Mouse (Mus musculus) CH12.LX (cell line): ENCODE measurements around the gene Tmem199. TPM values are rescaled to one million over a fixed set of nuclear protein-coding genes. Genes with fewer than 3 reads are reported as not detected.

Source experiments
- DNase-seq: peaks from one replicate; pipeline ENCODE4 v3.0.0-alpha.2; 2013; ENCODE audit errors: extremely low read depth
- H3K27ac ChIP-seq: 2 replicates; pipeline ENCODE4 v1.5.1; 2012; ENCODE audit warnings: low read depth, mild to moderate bottlenecking, control low read depth, moderate library complexity; ENCODE audit not compliant: insufficient read depth
- H3K27me3 ChIP-seq: replicated peaks from 2 replicates; pipeline ENCODE3; 2012; ENCODE audit warnings: inconsistent platforms
- H3K36me3 ChIP-seq, 2 experiments: replicated peaks in 1 of 2; 2 replicates each; pipeline versions ENCODE3 to v1.6.1; 2012; ENCODE audit warnings: inconsistent platforms in 1 of 2, low read length in 1 of 2, mild to moderate bottlenecking in 1 of 2, mixed read lengths in 1 of 2, moderate library complexity in 1 of 2; ENCODE audit not compliant: control insufficient read depth in 1 of 2, insufficient read depth in 1 of 2
- H3K4me1 ChIP-seq, 2 experiments: 2 replicates each; pipeline ENCODE4 v1.6.1; 2012; ENCODE audit warnings: inconsistent platforms in 1 of 2, moderate library complexity in 1 of 2; ENCODE audit not compliant: insufficient read depth in 2 of 2, control insufficient read depth in 1 of 2
- H3K4me2 ChIP-seq: 2 replicates; pipeline ENCODE4 v1.6.1; 2012; ENCODE audit warnings: low read depth, mild to moderate bottlenecking, control low read depth; ENCODE audit not compliant: poor library complexity, insufficient read depth, severe bottlenecking
- H3K4me3 ChIP-seq, 3 experiments: fragments of 150-350 bp in 1 of 3; sonication (generic) in 1 of 3; replicated peaks in 1 of 3; 2 replicates each; pipeline versions ENCODE3 to v1.5.1; 2011 to 2012; ENCODE audit warnings: low read depth in 2 of 3, low read length in 2 of 3, mild to moderate bottlenecking in 2 of 3, moderate library complexity in 2 of 3, control low read depth in 1 of 3, improper control_type of control experiment in 1 of 3, inconsistent platforms in 1 of 3, mixed read lengths in 1 of 3; ENCODE audit not compliant: poor library complexity in 1 of 3
- H3K79me2 ChIP-seq: replicated peaks from 2 replicates; pipeline ENCODE4 v1.6.1; 2012; ENCODE audit warnings: mild to moderate bottlenecking, moderate library complexity; ENCODE audit not compliant: control insufficient read depth, poor library complexity, insufficient read depth, severe bottlenecking; ENCODE audit errors: extremely low read depth
- H3K9ac ChIP-seq: 2 replicates; pipeline ENCODE4 v1.6.1; 2012; ENCODE audit warnings: low read depth, mild to moderate bottlenecking, control low read depth, moderate library complexity; ENCODE audit not compliant: insufficient read depth
- H3K9me3 ChIP-seq: replicated peaks from 2 replicates; pipeline ENCODE3; 2012; ENCODE audit warnings: low read length, inconsistent platforms, mixed read lengths
- CHD1 ChIP-seq: IDR thresholded peaks from 2 replicates; pipeline ENCODE4 v1.6.1; 2012; ENCODE audit warnings: low read depth, low read length, improper control_type of control experiment, inconsistent platforms
- CTCF ChIP-seq, 2 experiments: IDR thresholded peaks in 1 of 2; conservative IDR thresholded peaks in 1 of 2; 2 replicates each; pipeline ENCODE4 v1.5.1; 2011 to 2012; ENCODE audit warnings: low read depth in 2 of 2, low read length in 2 of 2, improper control_type of control experiment in 1 of 2, inconsistent platforms in 1 of 2, mild to moderate bottlenecking in 1 of 2, moderate library complexity in 1 of 2
- E2F4 ChIP-seq: IDR thresholded peaks from 2 replicates; pipeline ENCODE4 v1.6.1; 2011; ENCODE audit warnings: low read depth, low read length, improper control_type of control experiment; ENCODE audit not compliant: insufficient replicate concordance
- EP300 ChIP-seq: IDR thresholded peaks from 2 replicates; pipeline ENCODE4 v1.6.1; 2011; ENCODE audit warnings: low read length, improper control_type of control experiment
- HCFC1 ChIP-seq: IDR thresholded peaks from 2 replicates; pipeline ENCODE4 v1.6.1; 2012; ENCODE audit warnings: low read depth, mild to moderate bottlenecking, inconsistent platforms, low read length, improper control_type of control experiment
- JUN ChIP-seq: IDR thresholded peaks from 2 replicates; pipeline ENCODE4 v1.6.1; 2011; ENCODE audit warnings: low read depth, mild to moderate bottlenecking, low read length, improper control_type of control experiment, moderate library complexity; ENCODE audit not compliant: insufficient read depth
- JUND ChIP-seq: conservative IDR thresholded peaks from 2 replicates; pipeline ENCODE4 v1.6.1; 2011; ENCODE audit warnings: low read depth, low read length, improper control_type of control experiment
- MAFK ChIP-seq: IDR thresholded peaks from 2 replicates; pipeline ENCODE4 v1.6.1; 2011; ENCODE audit warnings: low read length, improper control_type of control experiment; ENCODE audit not compliant: insufficient replicate concordance
- MYC ChIP-seq: IDR thresholded peaks from 2 replicates; pipeline ENCODE4 v1.6.1; 2011; ENCODE audit warnings: low read depth, mild to moderate bottlenecking, improper control_type of control experiment, low read length
- NRF1 ChIP-seq: IDR thresholded peaks from 2 replicates; pipeline ENCODE4 v1.6.1; 2014; ENCODE audit warnings: low read depth, mild to moderate bottlenecking, inconsistent platforms, low read length, improper control_type of control experiment, moderate library complexity
- POLR2AphosphoS2 ChIP-seq: IDR thresholded peaks from 2 replicates; pipeline ENCODE4 v1.6.1; 2011; ENCODE audit warnings: low read depth, low read length, improper control_type of control experiment
- TBP ChIP-seq: conservative IDR thresholded peaks from 2 replicates; pipeline ENCODE4 v1.6.1; 2011; ENCODE audit warnings: low read depth, low read length, improper control_type of control experiment
- UBTF ChIP-seq: IDR thresholded peaks from 2 replicates; pipeline ENCODE4 v1.6.1; 2012; ENCODE audit warnings: low read depth, mild to moderate bottlenecking, inconsistent platforms, low read length, improper control_type of control experiment, moderate library complexity
- USF1 ChIP-seq: IDR thresholded peaks from 2 replicates; pipeline ENCODE4 v1.6.1; 2014; ENCODE audit warnings: low read depth, mild to moderate bottlenecking, inconsistent platforms, low read length, improper control_type of control experiment
- USF2 ChIP-seq: conservative IDR thresholded peaks from 2 replicates; pipeline ENCODE4 v1.6.1; 2011; ENCODE audit warnings: low read depth, low read length, improper control_type of control experiment
- ZC3H11A ChIP-seq: IDR thresholded peaks from 2 replicates; pipeline ENCODE4 v1.6.1; 2012; ENCODE audit warnings: low read depth, mild to moderate bottlenecking, inconsistent platforms, low read length, improper control_type of control experiment
- ZKSCAN1 ChIP-seq: IDR thresholded peaks from 2 replicates; pipeline ENCODE4 v1.6.1; 2012; ENCODE audit warnings: low read depth, inconsistent platforms, low read length, improper control_type of control experiment, borderline replicate concordance
- ZMIZ1 ChIP-seq: IDR thresholded peaks from 2 replicates; pipeline ENCODE4 v1.6.1; 2012; ENCODE audit warnings: low read depth, mild to moderate bottlenecking, inconsistent platforms, low read length, improper control_type of control experiment
- dilution Hi-C: fragments of 300-500 bp; cut with MboI; formaldehyde crosslinking; loops from 2 replicates; pipeline ENCODE4 v1.14.3; 2020; ENCODE audit warnings: low sequenced_read_pairs; ENCODE audit not compliant: extremely low pct_unique_long_range_greater_than_20kb, extremely low pct_ligation_motif_present
- in situ Hi-C: fragments of 300-500 bp; cut with MboI; formaldehyde crosslinking; loops from 3 replicates; pipeline ENCODE4 v1.14.3; 2019; ENCODE audit warnings: low sequenced_read_pairs, low pct_ligation_motif_present, low pct_unique_long_range_greater_than_20kb, mixed read lengths
- polyA plus RNA-seq: library from polyadenylated mRNA; unstranded; fragments of >175 nt; gene quantifications from 2 replicates; pipeline ENCODE4 v1.2.1, GENCODE M21; 2012; ENCODE audit warnings: low read depth; ENCODE audit not compliant: insufficient read length
- total RNA-seq, 2 experiments: library from RNA; depleted of rRNA; stranded (reverse); fragments of 300-350 nt in 1 of 2; fragments of >200 nt in 1 of 2; gene quantifications; 2 replicates each; pipeline ENCODE4 v1.2.3; 2012 to 2014

Tmem199 gene
- total and polyA plus RNA-seq, 3 experiments, result 67.3 to 109 (median 80.4) TPM

GRCm38 (mm10) chr11:78550168-78551058 is 38.4 kb upstream of the Tmem199 start, which contains the start of gene Tmem97 (continued):
- peak; percentile 86 for TF ChIP-seq USF1
- TF ChIP-seq NRF1, result peak; percentile 86
- peak; percentile 79 for TF ChIP-seq USF2
- TF ChIP-seq ZKSCAN1, result no peak
- peak; percentile 90 for TF ChIP-seq ZMIZ1
- peak; percentile 85; the same call in 1 of the 2 replicates for TF ChIP-seq MYC
- TF ChIP-seq CTCF (conservative IDR thresholded peaks at IDR 0.05 in 1 of 2, IDR thresholded peaks at IDR 0.05 in 1 of 2; ENCODE audit: low read depth in 2 of 2, low read length in 2 of 2), result no peak; a peak in 1 of 4 replicates
- TF ChIP-seq JUN, result no peak
- TF ChIP-seq JUND, result no peak

- TF ChIP-seq MYC (0 out of 2 replicates have a peak, but pooled peaks have one; percentile 9), E2F4 (0 out of 2 replicates have a peak, but pooled peaks have one; percentile 5), UBTF (no peak), CHD1 (0 out of 2 replicates have a peak, but pooled peaks have one; percentile 6)
- TF ChIP-seq, all 38 proteins: peak for 3
- Histone ChIP-seq H3K4me3 (peak overlapping the region; percentile 60 to 86 (median 83)), H3K4me1 (peaks cover 10 to 45% of the 10 kb centered on the region in 2 experiments), H3K27me3 (no peaks in the 10 kb centered on the region), H3K79me2 (peaks cover 55% of the 10 kb centered on the region), H3K27ac (no peak overlapping the region), H3K4me2 (peak overlapping the region; percentile 94), H3K9ac (peak overlapping the region; percentile 58), H3K36me3 (peaks cover 3 to 24% of the 10 kb centered on the region in 2 experiments), H3K9me3 (peaks cover 14% of the 10 kb centered on the region)
- in situ Hi-C loops (no loop called here), dilution Hi-C loops (no loop called here)
- no peak for DNase-seq
Observed at GRCm38 (mm10) chr11:78549491-78549987, 37.6 kb upstream of the Tmem199 start.

GRCm38 (mm10) chr11:78547718-78548460 is 35.9 kb upstream of the Tmem199 start:
- DNase-seq, result no peak
- Histone ChIP-seq H3K9ac (peak overlapping the region; percentile 58), H3K9me3 (peaks cover 9% of the 10 kb centered on the region), H3K4me2 (peak overlapping the region; percentile 94), H3K27me3 (no peaks in the 10 kb centered on the region), H3K36me3 (peaks cover 13 to 39% of the 10 kb centered on the region in 2 experiments), H3K4me1 (peaks cover 10 to 52% of the 10 kb centered on the region in 2 experiments), H3K27ac (peak overlapping the region; percentile 5; the same call in 1 of the 2 replicates), H3K79me2 (peaks cover 72% of the 10 kb centered on the region), H3K4me3 (peak overlapping the region in 1 of 3 experiments; percentile 60)
- dilution Hi-C loops (no loop called here), in situ Hi-C loops (no loop called here)
- TF ChIP-seq EP300, result no peak
- TF ChIP-seq ZMIZ1, result 0 out of 2 replicates have a peak, but pooled peaks have one; percentile 28
- no peak for TF ChIP-seq USF2
- TF ChIP-seq UBTF, result no peak
- TF ChIP-seq TBP, result no peak
- no peak for TF ChIP-seq E2F4
- no peak for TF ChIP-seq POLR2AphosphoS2
- TF ChIP-seq HCFC1, result no peak
- 0 out of 2 replicates have a peak, but pooled peaks have one; percentile 22 for TF ChIP-seq MYC
- 0 out of 2 replicates have a peak, but pooled peaks have one; percentile 12 for TF ChIP-seq MAFK
- no peak for TF ChIP-seq ZKSCAN1
- no peak for TF ChIP-seq CHD1
- no peak for TF ChIP-seq ZC3H11A
